Mouse (Mus musculus) brain, embryonic 14.5 days (tissue): ENCODE data around the gene Skor1.

Experiments used
- CTCF ChIP-seq: fragments of 200-500 bp; IDR thresholded peaks from 2 replicates; pipeline ENCODE4 v1.5.1; 2012; ENCODE audit warnings: inconsistent platforms, mild to moderate bottlenecking, moderate library complexity, borderline replicate concordance; ENCODE audit not compliant: insufficient read depth, insufficient read length; ENCODE audit errors: extremely low read depth
- POLR2A ChIP-seq: fragments of 200-500 bp; IDR thresholded peaks from 2 replicates; pipeline ENCODE4 v1.6.1; 2012; ENCODE audit warnings: mild to moderate bottlenecking, inconsistent platforms, borderline replicate concordance; ENCODE audit not compliant: poor library complexity, insufficient read depth, insufficient read length, severe bottlenecking; ENCODE audit errors: extremely low read depth

- no peak for TF ChIP-seq CTCF
- no peak for TF ChIP-seq POLR2A
Measured at GRCm38 (mm10) chr9:63097204-63097603, 51.6 kb downstream of the Skor1 start.
